Mouse (Mus musculus) embryo, embryonic 11.5 days (tissue): Measurements from ENCODE around the gene Traip.
A peak's percentile ranks its signal among the peaks of the same experiment; 100 is the strongest.

Experiments
- DNase-seq: peaks from one replicate; pipeline ENCODE4 v3.0.0-alpha.2; 2012; ENCODE audit warnings: low read depth, low spot score

The Traip gene

GRCm38 (mm10) chr9:107934146-107934545 lies 15.8 kb upstream of the Traip start:
- no peak for DNase-seq

- no peak for DNase-seq
These were observed 14.6 kb upstream of the Traip start, which contains the start of gene Camkv for GRCm38 (mm10) chr9:107935374-107935773. Gene Camkv, plus strand, starts transcription at chr9:107935674.

GRCm38 (mm10) chr9:107935790-107936214 lies 14.1 kb upstream of the Traip start:
- no peak for DNase-seq

- no peak for DNase-seq
These were observed 13.6 kb upstream of the Traip start for GRCm38 (mm10) chr9:107936215-107936822.

GRCm38 (mm10) chr9:107936831-107937230 lies 13.1 kb upstream of the Traip start:
- DNase-seq: no peak

GRCm38 (mm10) chr9:107947241-107948194 lies 2.4 kb upstream of the Traip start:
- no peak for DNase-seq

GRCm38 (mm10) chr9:107949184-107949921 lies 583 bp upstream of the Traip start:
- DNase-seq: no peak

GRCm38 (mm10) chr9:107950460-107951355 lies 772 bp downstream of the Traip start:
- peak; percentile 85 for DNase-seq

GRCm38 (mm10) chr9:107955613-107956289 lies 5.8 kb downstream of the Traip start:
- no peak for DNase-seq

GRCm38 (mm10) chr9:107957141-107957540 lies 7.2 kb downstream of the Traip start:
- no peak for DNase-seq

GRCm38 (mm10) chr9:107959896-107960295 lies 10.0 kb downstream of the Traip start:
- no peak for DNase-seq

GRCm38 (mm10) chr9:107960928-107961327 lies 11.0 kb downstream of the Traip start:
- DNase-seq: no peak

GRCm38 (mm10) chr9:107961351-107961762 lies 11.4 kb downstream of the Traip start:
- DNase-seq: no peak

GRCm38 (mm10) chr9:107961881-107962280 lies 11.9 kb downstream of the Traip start:
- DNase-seq: no peak

- no peak for DNase-seq
These were observed 13.0 kb downstream of the Traip start for GRCm38 (mm10) chr9:107962916-107963315.

- DNase-seq: peak; percentile 83
These were observed 13.8 kb downstream of the Traip start for GRCm38 (mm10) chr9:107963700-107964099.

- no peak for DNase-seq
These were observed 14.7 kb downstream of the Traip start for GRCm38 (mm10) chr9:107964681-107965080.

GRCm38 (mm10) chr9:107966676-107967075 lies 16.7 kb downstream of the Traip start:
- DNase-seq: no peak

GRCm38 (mm10) chr9:107967437-107967836 lies 17.5 kb downstream of the Traip start:
- DNase-seq: no peak

- no peak for DNase-seq
These were observed 18.6 kb downstream of the Traip start for GRCm38 (mm10) chr9:107968531-107968930.
